Mouse (Mus musculus) central nervous system, embryonic 14 days (tissue): ENCODE results near the gene Snu13. TPM values are rescaled to one million over a fixed set of nuclear protein-coding genes. Genes with fewer than 3 reads are reported as not detected.

ENCODE experiments used
- polyA plus RNA-seq: library from polyadenylated mRNA; depleted of rRNA; stranded (reverse); fragments of >200 nt; gene quantifications from 2 replicates; pipeline ENCODE4 v1.2.3, GENCODE M21; 2012; rRNA removed

The Snu13 gene
- polyA plus RNA-seq = 130 and 143 TPM in 2 replicates

DNA sequence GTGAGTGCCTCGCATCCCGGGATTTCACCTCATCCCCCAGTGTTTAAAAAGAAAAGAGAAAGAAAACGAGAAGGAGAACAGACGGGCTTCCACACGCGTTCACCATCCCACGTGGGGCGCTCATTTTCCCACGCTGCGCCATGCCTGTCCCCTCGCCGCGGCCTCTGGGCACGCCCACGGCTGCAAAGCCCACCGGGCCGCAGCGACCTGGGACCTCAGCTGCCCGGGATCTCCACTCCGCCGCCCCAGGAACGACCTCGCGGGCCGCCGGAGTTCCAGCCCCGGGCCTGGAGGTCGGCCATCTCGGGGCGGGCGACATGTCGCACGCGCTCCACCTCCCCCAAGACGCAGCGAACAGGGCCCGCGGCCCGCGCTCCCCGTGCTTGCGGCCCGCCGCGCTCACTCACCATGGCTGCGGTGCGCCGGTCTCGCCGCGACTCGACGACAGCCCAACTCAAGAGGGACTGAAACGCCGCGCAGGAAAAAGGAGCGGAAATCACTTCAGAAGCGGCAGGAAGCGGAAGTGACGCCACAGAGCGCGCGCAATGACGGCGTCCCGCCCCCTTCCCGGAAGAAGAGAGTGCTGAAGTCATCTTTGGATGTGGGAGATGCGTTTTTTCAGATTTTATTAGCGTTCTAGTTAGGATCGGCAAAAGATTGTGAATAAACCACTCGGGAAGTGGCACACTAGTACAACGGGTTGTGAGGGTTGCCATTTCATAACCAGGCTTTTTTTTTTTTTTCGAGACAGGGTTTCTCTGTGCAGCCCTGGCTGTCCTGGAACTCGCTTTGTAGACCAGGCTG is at the start of gene Snu13:
TSS of gene Snu13 (minus strand) at position 519 of the 804 bp plus-strand sequence.

GRCm38 (mm10) chr15:82069898-82070297 is 22.5 kb upstream of the Snu13 start, which contains the start of gene Mei1:
Gene Mei1 (plus strand): TSS chr15:82069996.

GRCm38 (mm10) chr15:82058719-82059201 is 11.4 kb upstream of the Snu13 start, which contains the start of gene 4930407I10Rik:
Gene 4930407I10Rik (plus strand): TSS chr15:82059151.

GRCm38 (mm10) chr15:82033762-82034161 is 13.6 kb downstream of the Snu13 start, which contains the start of gene Desi1:
Gene Desi1 (minus strand): TSS chr15:82033862.

Other genes with a start within 250 kb of the Snu13 start
- gene Tef, start 245.2 kb downstream of the Snu13 start, polyA plus RNA-seq = 41.3 and 42.5 TPM in 2 replicates
- gene Tob2, start 188.8 kb downstream of the Snu13 start, polyA plus RNA-seq = 17.4 and 19.0 TPM in 2 replicates
- gene Phf5a, start 175.7 kb downstream of the Snu13 start, polyA plus RNA-seq = 99.7 and 103 TPM in 2 replicates
- 218 and 231 TPM in 2 replicates for gene Aco2, start 175.3 kb downstream of the Snu13 start, polyA plus RNA-seq
- 29.5 and 34.5 TPM in 2 replicates for gene Polr3h, start 121.4 kb downstream of the Snu13 start, polyA plus RNA-seq
- gene Csdc2, start 110.8 kb downstream of the Snu13 start, polyA plus RNA-seq = 75.6 and 84.5 TPM in 2 replicates
- gene Pmm1, start 86.7 kb downstream of the Snu13 start, polyA plus RNA-seq = 73.8 and 74.0 TPM in 2 replicates
- gene 1700029P11Rik, start 67.1 kb downstream of the Snu13 start, polyA plus RNA-seq = not detected in 2 replicates
- 36.0 and 37.2 TPM in 2 replicates for gene Xrcc6, start 59.8 kb downstream of the Snu13 start, polyA plus RNA-seq
- gene Desi1, start 13.7 kb downstream of the Snu13 start, polyA plus RNA-seq = 39.9 and 41.8 TPM in 2 replicates
- gene 4930407I10Rik, start 11.6 kb upstream of the Snu13 start, polyA plus RNA-seq = not detected in 2 replicates
- gene Mei1, start 22.4 kb upstream of the Snu13 start, polyA plus RNA-seq = 0.07 and 0.08 TPM in 2 replicates
- 21.0 and 22.7 TPM in 2 replicates for gene Ccdc134, start 80.3 kb upstream of the Snu13 start, polyA plus RNA-seq
- gene Srebf2, start 99.6 kb upstream of the Snu13 start, polyA plus RNA-seq = 145 and 151 TPM in 2 replicates
- gene Shisa8, start 165.2 kb upstream of the Snu13 start, polyA plus RNA-seq = 2.3 and 2.4 TPM in 2 replicates
- 0.31 and 0.43 TPM in 2 replicates for gene Tnfrsf13c, start 176.8 kb upstream of the Snu13 start, polyA plus RNA-seq
- 22.7 and 24.3 TPM in 2 replicates for gene Cenpm, start 197.2 kb upstream of the Snu13 start, polyA plus RNA-seq
- gene 1500009C09Rik, start 204.8 kb upstream of the Snu13 start, polyA plus RNA-seq = 47.9 and 57.4 TPM in 2 replicates
- 418 and 474 TPM in 2 replicates for gene Sept3, start 227.3 kb upstream of the Snu13 start, polyA plus RNA-seq